Mouse (Mus musculus): Measurements from ENCODE around the gene Smim27.
"Not testable (repeated sequence)": the region's sequence is repeated elsewhere in the genome, so short reads cannot be mapped to it uniquely, and the experiment has no call there.

Smim27 gene

GRCm38 (mm10) chr4:40254385-40255103, 14.8 kb upstream of the Smim27 start:
- DNase-seq (ENCODE audit: low read depth, low spot score), result no peak

- no peak for DNase-seq (ENCODE audit: low read depth, low spot score)
Observed at GRCm38 (mm10) chr4:40264321-40264720, 5.1 kb upstream of the Smim27 start.

GRCm38 (mm10) chr4:40267681-40268080, 1.7 kb upstream of the Smim27 start:
- DNase-seq (ENCODE audit: low read depth, low spot score), result no peak

GRCm38 (mm10) chr4:40268204-40268813, 1.1 kb upstream of the Smim27 start:
- DNase-seq (ENCODE audit: low read depth, low spot score), result peak; percentile 95

- no peak for DNase-seq (ENCODE audit: low read depth, low spot score)
Observed at GRCm38 (mm10) chr4:40268835-40269234, 544 bp upstream of the Smim27 start.

- DNase-seq (ENCODE audit: low read depth, low spot score), result no peak
Observed at GRCm38 (mm10) chr4:40278880-40279275, 9.5 kb downstream of the Smim27 start.

GRCm38 (mm10) chr4:40279276-40279900, 10.0 kb downstream of the Smim27 start, which contains the start of gene Ndufb6:
TSS of gene Ndufb6 (minus strand) at chr4:40279421.
- peak; percentile 98 for DNase-seq (ENCODE audit: low read depth, low spot score)

GRCm38 (mm10) chr4:40285582-40285981, 16.2 kb downstream of the Smim27 start:
- peak; percentile 79 for DNase-seq (ENCODE audit: low read depth, low spot score)

GRCm38 (mm10) chr4:40287415-40287814, 18.0 kb downstream of the Smim27 start:
- peak; percentile 83 for DNase-seq (ENCODE audit: low read depth, low spot score)

- DNase-seq (ENCODE audit: low read depth, low spot score), result no peak
Observed at GRCm38 (mm10) chr4:40289046-40289445, 19.7 kb downstream of the Smim27 start.

- DNase-seq (ENCODE audit: low read depth, low spot score), result not testable (repeated sequence)
Observed at GRCm38 (mm10) chr4:40291511-40291910, 22.1 kb downstream of the Smim27 start.

- no peak for DNase-seq (ENCODE audit: low read depth, low spot score)
Observed at GRCm38 (mm10) chr4:40299169-40299568, 29.8 kb downstream of the Smim27 start.

GRCm38 (mm10) chr4:40301076-40301789, 31.9 kb downstream of the Smim27 start:
- DNase-seq (ENCODE audit: low read depth, low spot score), result peak; percentile 76

GRCm38 (mm10) chr4:40302445-40303125, 33.2 kb downstream of the Smim27 start:
- no peak for DNase-seq (ENCODE audit: low read depth, low spot score)

- no peak for DNase-seq (ENCODE audit: low read depth, low spot score)
Observed at GRCm38 (mm10) chr4:40309682-40310081, 40.3 kb downstream of the Smim27 start.

GRCm38 (mm10) chr4:40310796-40311383, 41.5 kb downstream of the Smim27 start:
- no peak for DNase-seq (ENCODE audit: low read depth, low spot score)

GRCm38 (mm10) chr4:40312213-40312612, 42.8 kb downstream of the Smim27 start:
- DNase-seq (ENCODE audit: low read depth, low spot score), result no peak

- DNase-seq (ENCODE audit: low read depth, low spot score), result peak; percentile 45
Observed at GRCm38 (mm10) chr4:40313026-40313425, 43.6 kb downstream of the Smim27 start.

- no peak for DNase-seq (ENCODE audit: low read depth, low spot score)
Observed at GRCm38 (mm10) chr4:40317404-40317803, 48.0 kb downstream of the Smim27 start.
